Mouse (Mus musculus) small intestine, adult 2 months (tissue): ENCODE data around the gene Gm6205. TPM values are rescaled to one million over a fixed set of nuclear protein-coding genes. Genes with fewer than 3 reads are reported as not detected.
"Not testable (repeated sequence)": the region's sequence is repeated elsewhere in the genome, so short reads cannot be mapped to it uniquely, and the experiment has no call there.

ENCODE experiments used
- H3K27ac ChIP-seq: fragments of 200-500 bp; 2 replicates; pipeline ENCODE4 v1.5.1; 2012; ENCODE audit warnings: low read depth, low read length, control low read depth, inconsistent platforms; ENCODE audit not compliant: insufficient read depth
- H3K27me3 ChIP-seq: fragments of 200-500 bp; 2 replicates; pipeline ENCODE4 v1.6.1; 2012; ENCODE audit warnings: mild to moderate bottlenecking, moderate library complexity, low read length, inconsistent platforms; ENCODE audit not compliant: control insufficient read depth, insufficient read depth
- H3K36me3 ChIP-seq: fragments of 200-500 bp; 2 replicates; pipeline ENCODE4 v1.6.1; 2012; ENCODE audit warnings: mild to moderate bottlenecking, low read length, control low read depth, inconsistent platforms; ENCODE audit not compliant: control insufficient read depth, insufficient read depth
- H3K4me1 ChIP-seq: fragments of 200-500 bp; 2 replicates; pipeline ENCODE4 v1.6.1; 2012; ENCODE audit warnings: low read length, inconsistent platforms, mixed read lengths; ENCODE audit not compliant: control insufficient read depth, insufficient read depth, insufficient read length
- H3K4me3 ChIP-seq: fragments of 200-500 bp; 2 replicates; pipeline ENCODE4 v1.5.1; 2012; ENCODE audit warnings: low read depth, mild to moderate bottlenecking, control low read depth, inconsistent platforms, low read length, moderate library complexity
- WGBS: fragments of 180-500 bp; shearing (Covaris S2); methylation state at CpG from one replicate; pipeline ENCODE4 v1.1.7; 2018; 5-methylcytosine and 5-hydroxymethylcytosine counted together
- polyA plus RNA-seq: library from polyadenylated mRNA; depleted of rRNA; stranded (reverse); fragments of >200 nt; gene quantifications from 2 replicates; pipeline ENCODE4 v1.2.3, GENCODE M21; 2012; rRNA removed

The Gm6205 gene
- polyA plus RNA-seq: not detected in 2 replicates

GRCm38 (mm10) chr5:94648082-94648481 lies at the start of gene Gm6205:
Gene Gm6205 (plus strand): TSS chr5:94648382.
- not testable (repeated sequence) for H3K27ac ChIP-seq, H3K4me1 ChIP-seq, H3K36me3 ChIP-seq, H3K4me3 ChIP-seq, H3K27me3 ChIP-seq
- no CpG with 5 or more reads among the region's 2 CpGs for WGBS

- H3K27me3 ChIP-seq, H3K4me3 ChIP-seq, H3K36me3 ChIP-seq, H3K27ac ChIP-seq, H3K4me1 ChIP-seq: not testable (repeated sequence)
- WGBS: no CpG with 5 or more reads among the region's 1 CpGs
Observed at GRCm38 (mm10) chr5:94616242-94616641, 31.9 kb upstream of the Gm6205 start, which contains the start of gene Gm3147. Gene Gm3147 (minus strand): TSS chr5:94616342.

- H3K4me3 ChIP-seq, H3K27ac ChIP-seq, H3K4me1 ChIP-seq, H3K36me3 ChIP-seq, H3K27me3 ChIP-seq: not testable (repeated sequence)
- WGBS: 73% methylated on average over 1 of the region's 2 CpGs
Observed at GRCm38 (mm10) chr5:94623679-94624078, 24.5 kb upstream of the Gm6205 start, which contains the start of gene Gm6509. Gene Gm6509 (plus strand): TSS chr5:94623979.

Other genes starting within 250 kb of the Gm6205 start
- gene Gm7682, start 202.6 kb upstream of the Gm6205 start, polyA plus RNA-seq: not detected in 2 replicates
- gene Gm3139, start 122.1 kb upstream of the Gm6205 start, polyA plus RNA-seq: not detected in 2 replicates
- not detected in 2 replicates for gene Gm3147, start 32.0 kb upstream of the Gm6205 start, polyA plus RNA-seq
- not detected in 2 replicates for gene Gm6509, start 24.4 kb upstream of the Gm6205 start, polyA plus RNA-seq
- gene Gm3183, start 217.1 kb downstream of the Gm6205 start, polyA plus RNA-seq: not detected in 2 replicates